Mouse (Mus musculus): ENCODE data around the gene Frs2.
"Not testable (repeated sequence)": the region's sequence is repeated elsewhere in the genome, so short reads cannot be mapped to it uniquely, and the experiment has no call there.

Gene Frs2

GRCm38 (mm10) chr10:117146421-117146820, 1.9 kb downstream of the Frs2 start:
- no peak for DNase-seq

DNA sequence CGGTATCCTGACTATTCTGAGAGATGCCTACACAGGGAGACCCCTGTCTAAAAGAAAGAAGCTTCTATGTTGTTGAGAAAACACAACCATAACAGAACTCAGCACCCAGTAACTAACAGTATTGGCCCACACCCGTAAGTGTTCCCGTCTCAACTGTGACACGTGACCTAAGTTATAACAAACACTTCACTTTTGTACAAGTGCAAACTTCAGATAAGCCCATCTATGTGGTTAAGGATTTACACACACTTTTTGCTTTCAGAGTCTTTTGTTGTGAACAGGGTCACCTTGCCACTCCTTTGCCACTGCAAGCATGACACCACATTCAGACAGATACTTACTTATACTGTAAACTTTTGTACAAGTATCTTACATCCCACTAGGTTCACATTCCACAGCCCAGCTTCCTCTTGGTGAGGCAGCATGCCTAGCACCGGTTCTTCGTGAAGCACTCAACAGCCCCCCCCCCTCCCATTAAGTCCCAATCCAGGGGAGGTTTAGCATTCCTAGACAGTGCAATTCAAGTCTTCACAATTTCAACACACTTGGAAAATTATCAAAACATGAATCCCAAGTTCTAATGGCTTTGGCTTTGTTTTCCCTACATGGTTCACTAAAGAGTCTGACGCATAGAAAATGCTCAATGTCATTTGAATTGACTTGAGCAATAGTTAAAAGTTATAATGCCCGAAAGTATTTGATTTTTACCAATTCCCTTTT, 2.6 kb downstream of the Frs2 start:
- DNase-seq: no peak

GRCm38 (mm10) chr10:117144628-117145027, 3.7 kb downstream of the Frs2 start:
- DNase-seq: no peak

- DNase-seq: no peak
Observed at GRCm38 (mm10) chr10:117144071-117144470, 4.3 kb downstream of the Frs2 start.

GRCm38 (mm10) chr10:117143311-117143710, 5.0 kb downstream of the Frs2 start:
- DNase-seq: no peak

GRCm38 (mm10) chr10:117141939-117142552, 6.3 kb downstream of the Frs2 start:
- no peak for DNase-seq

DNA sequence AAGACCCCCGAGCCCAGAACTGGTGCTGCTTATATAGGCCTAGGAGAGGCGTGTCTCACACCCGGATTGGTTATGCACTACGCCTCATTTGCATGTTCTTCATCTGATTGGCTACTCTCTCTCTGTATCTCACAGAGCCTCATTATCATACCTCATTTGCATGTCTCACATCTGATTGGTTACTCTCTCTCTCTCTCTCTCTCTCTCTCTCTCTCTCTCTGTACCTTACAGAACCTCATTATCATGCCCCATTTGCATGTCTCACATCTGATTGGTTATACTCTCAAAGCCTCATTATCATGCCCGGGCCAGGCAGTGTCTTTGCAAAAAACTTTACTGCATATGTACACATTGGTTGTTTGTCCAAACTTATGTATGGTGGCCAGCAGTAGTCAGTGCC, 16.8 kb downstream of the Frs2 start:
- not testable (repeated sequence) for DNase-seq

DNA sequence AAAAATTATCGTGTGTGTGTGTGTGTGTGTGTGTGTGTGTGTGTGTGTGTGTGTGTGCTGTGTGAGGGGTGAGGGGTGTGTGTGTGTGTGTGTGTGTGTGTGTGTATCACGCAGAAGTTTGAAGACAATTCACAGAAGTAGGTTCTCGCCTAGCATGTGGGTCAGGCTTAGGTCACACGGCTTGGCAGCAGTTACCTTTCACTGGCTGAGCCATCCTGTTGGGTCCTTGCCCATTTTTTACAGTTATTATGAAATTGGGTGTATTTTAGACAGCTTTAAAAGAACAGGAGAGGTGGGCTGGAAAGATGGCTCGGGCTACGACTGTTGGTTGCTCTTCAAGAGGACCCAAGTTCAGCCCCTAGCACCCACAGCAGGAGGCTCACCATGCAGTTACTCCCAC, 18.3 kb downstream of the Frs2 start:
- peak; percentile 44 to 61 for DNase-seq

- no peak for DNase-seq
Observed at GRCm38 (mm10) chr10:117128693-117129092, 19.6 kb downstream of the Frs2 start.

DNA sequence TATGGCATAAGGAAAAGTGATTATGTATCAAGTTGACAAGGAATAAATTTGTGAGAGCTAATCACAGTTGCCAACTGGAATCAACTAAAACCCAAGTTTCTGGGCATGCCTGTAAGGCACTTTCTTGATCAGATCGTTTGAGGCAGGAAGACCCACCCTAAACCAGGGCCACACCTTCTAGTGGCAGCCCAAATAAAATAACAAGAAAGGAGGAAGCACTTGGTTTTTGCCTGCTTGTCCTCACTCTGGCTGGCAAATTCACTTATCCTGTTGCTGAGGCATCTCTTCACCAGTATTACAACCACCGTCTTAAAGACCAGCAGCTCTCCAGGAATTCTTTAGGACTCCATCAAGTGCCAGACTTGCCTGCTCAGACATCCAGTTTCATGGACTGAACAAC, 20.9 kb downstream of the Frs2 start:
- DNase-seq: no peak

GRCm38 (mm10) chr10:117126719-117127118, 21.6 kb downstream of the Frs2 start:
- DNase-seq: no peak

GRCm38 (mm10) chr10:117126233-117126632, 22.1 kb downstream of the Frs2 start:
- no peak for DNase-seq

DNA sequence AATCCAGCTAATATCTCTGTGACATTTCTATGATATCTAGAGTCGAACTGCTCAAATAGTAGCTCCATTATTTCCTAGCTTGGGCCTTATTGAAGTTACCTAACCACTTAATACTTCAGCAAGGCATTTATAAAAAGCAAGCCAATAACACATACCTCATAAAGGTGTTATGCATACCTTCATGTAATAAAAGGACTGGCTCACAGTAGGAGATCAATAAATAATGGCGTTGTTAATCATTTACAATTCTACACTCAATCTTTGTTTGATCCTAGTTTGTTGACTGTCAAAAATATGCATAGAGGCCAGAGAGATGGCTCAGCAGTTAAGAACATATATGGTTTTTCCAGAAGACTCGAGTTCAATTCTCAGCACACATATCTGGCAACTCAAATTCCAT, 26.9 kb downstream of the Frs2 start:
- DNase-seq: no peak

GRCm38 (mm10) chr10:117120051-117120666, 28.2 kb downstream of the Frs2 start:
- DNase-seq: no peak

- DNase-seq: no peak
Observed at GRCm38 (mm10) chr10:117119531-117119930, 28.8 kb downstream of the Frs2 start.

DNA sequence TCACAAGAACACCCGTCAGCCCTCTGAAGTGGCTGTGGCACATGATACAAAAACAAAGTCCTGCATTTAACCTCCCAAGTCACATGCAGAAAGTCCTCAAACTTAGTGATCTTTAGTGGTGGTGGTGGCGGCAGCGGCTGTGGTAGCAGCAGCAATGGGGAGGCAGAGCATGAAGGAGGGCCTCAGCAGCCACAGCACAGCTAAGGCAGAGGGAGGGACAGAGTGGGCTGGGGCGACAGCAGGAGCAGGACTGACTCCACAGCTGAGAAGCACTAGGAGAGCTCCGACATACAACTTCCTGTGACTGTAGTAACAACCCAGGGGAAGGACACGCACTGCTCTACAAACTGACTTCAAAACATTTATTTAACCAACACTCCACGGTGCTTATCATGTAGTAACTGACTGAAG, 29.9 kb downstream of the Frs2 start:
- DNase-seq: no peak

DNA sequence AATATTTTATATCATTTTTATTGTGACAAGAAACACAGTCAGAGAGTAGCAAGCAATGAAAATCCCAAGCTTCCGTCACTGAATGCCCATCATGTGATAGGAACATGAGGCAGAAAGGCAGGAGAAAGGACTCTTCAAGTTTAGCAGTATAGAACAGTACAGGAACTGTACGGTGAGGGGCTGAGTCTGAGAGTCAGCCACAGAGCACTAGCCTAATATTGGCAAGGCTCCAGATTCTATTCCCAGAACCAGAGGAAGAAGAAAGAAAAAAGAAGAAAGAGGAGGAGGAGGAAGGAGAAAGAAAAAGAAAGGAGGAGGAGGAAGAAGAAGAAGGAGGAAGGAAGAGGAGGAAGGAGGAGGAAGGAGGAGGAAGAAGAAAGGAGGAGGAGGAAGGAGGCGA, 32.7 kb downstream of the Frs2 start:
- DNase-seq: no peak

GRCm38 (mm10) chr10:117112545-117112944, 35.8 kb downstream of the Frs2 start:
- DNase-seq: no peak

GRCm38 (mm10) chr10:117111455-117111854, 36.9 kb downstream of the Frs2 start:
- DNase-seq: no peak

- no peak for DNase-seq
Observed at GRCm38 (mm10) chr10:117110271-117110670, 38.1 kb downstream of the Frs2 start.

GRCm38 (mm10) chr10:117106686-117107085, 41.6 kb downstream of the Frs2 start:
- DNase-seq: no peak

DNA sequence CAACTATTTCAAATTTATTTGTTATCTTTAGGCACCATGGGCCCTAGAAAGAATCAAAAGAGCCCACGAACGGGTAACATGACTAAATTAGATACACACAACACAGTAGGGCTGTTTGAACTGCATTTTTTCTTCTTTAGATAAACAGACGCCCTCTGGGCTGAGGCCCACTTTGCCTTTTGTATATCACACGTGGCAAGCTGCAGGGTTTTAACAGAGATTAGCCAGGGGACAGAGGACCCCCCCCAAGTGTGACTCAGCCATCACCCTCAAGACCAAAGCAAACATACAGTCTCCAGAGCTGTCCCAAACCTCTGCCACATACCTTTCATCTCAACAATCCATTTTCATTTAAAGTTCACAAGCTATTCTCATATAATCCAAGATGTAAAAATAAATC, 42.1 kb downstream of the Frs2 start:
- DNase-seq: no peak

DNA sequence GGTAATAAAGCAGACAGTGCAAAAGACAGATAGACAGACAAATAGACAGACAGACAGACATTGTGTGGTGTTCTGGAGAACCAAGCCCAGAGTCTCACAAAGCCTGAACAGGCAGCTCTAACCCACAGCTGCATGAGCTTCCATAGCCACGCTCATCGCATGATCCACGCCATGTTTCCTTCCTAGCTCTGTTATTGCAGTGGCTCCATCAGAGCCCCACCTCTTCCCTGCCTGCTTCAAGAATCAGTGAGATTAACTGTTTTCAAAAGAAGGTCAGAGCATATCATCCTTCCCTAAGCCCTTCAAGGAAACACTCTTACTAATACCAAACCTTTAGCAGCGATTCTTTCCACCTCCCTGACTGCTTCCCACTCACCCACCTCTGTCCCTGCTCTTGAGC, 43.3 kb downstream of the Frs2 start:
- no peak for DNase-seq

DNA sequence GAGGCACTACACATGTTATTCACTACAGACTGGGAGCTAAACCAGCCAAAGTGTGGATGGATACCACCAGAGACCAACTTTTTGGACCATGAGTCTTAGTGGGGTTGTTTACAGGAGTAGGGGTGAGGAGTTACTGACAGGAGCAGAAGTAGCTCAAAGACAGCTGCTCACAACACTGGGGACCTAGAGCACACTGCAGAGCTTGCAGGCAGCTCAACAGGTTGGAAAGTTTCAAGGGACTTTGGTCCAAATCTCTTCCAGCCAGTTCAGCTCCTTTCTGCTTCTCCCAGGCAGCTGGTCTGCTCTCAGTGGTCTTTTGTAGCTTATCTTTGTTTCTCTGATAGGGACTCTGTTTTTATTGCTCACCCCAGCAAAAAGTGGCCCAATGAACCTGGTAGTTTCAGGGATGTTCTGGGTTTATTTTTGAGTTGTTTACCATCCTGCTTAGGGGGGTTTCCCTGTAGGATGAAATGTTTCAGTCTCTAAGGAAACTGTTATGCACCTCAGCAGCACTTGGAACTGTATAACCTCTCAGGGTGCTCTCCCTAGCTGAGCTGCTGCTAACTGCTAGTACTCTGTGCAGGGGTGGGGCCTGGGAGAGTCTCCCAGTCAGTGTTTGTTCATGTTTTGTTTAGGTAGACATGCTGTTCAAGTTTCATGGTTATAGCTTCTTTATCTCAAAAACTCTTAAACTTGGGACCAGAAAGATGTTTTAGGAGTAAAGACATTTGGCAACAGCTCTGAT, 44.3 kb downstream of the Frs2 start:
- no peak for DNase-seq

All from cerebellum, postnatal 25 days (tissue).